Mouse (Mus musculus): Measurements from ENCODE around the gene Olfr812. TPM values are rescaled to one million over a fixed set of nuclear protein-coding genes. Genes with fewer than 3 reads are reported as not detected.

The Olfr812 gene
- polyA plus RNA-seq, 1 experiment from 2014 or later = not detected

Other genes starting within 250 kb of the Olfr812 start
- gene Olfr796, start 233.5 kb downstream of the Olfr812 start, polyA plus RNA-seq (2014; fragmentation: Nextera tagmentation; extraction: Ambion mirVana) = not detected in 2 replicates
- not detected in 2 replicates for gene Olfr798, start 218.2 kb downstream of the Olfr812 start, polyA plus RNA-seq (2014; fragmentation: Nextera tagmentation; extraction: Ambion mirVana)
- gene Olfr799, start 208.6 kb downstream of the Olfr812 start, polyA plus RNA-seq (2014; fragmentation: Nextera tagmentation; extraction: Ambion mirVana) = not detected in 2 replicates
- gene Olfr800, start 188.4 kb downstream of the Olfr812 start, polyA plus RNA-seq (2014; fragmentation: Nextera tagmentation; extraction: Ambion mirVana) = not detected in 2 replicates
- not detected in 2 replicates for gene Olfr801, start 172.2 kb downstream of the Olfr812 start, polyA plus RNA-seq (2014; fragmentation: Nextera tagmentation; extraction: Ambion mirVana)
- gene Olfr802, start 157.9 kb downstream of the Olfr812 start, polyA plus RNA-seq (2014; fragmentation: Nextera tagmentation; extraction: Ambion mirVana) = 0.07 TPM in 1 of 2 replicates, not detected in the other
- not detected in 2 replicates for gene Olfr803, start 151.8 kb downstream of the Olfr812 start, polyA plus RNA-seq (2014; fragmentation: Nextera tagmentation; extraction: Ambion mirVana)
- gene Olfr804, start 142.9 kb downstream of the Olfr812 start, polyA plus RNA-seq (2014; fragmentation: Nextera tagmentation; extraction: Ambion mirVana) = not detected in 2 replicates
- gene Olfr805, start 116.7 kb downstream of the Olfr812 start, polyA plus RNA-seq (2014; fragmentation: Nextera tagmentation; extraction: Ambion mirVana) = not detected in 2 replicates
- gene Olfr806, start 104.2 kb downstream of the Olfr812 start, polyA plus RNA-seq (2014; fragmentation: Nextera tagmentation; extraction: Ambion mirVana) = not detected in 2 replicates
- not detected in 2 replicates for gene Olfr807, start 88.3 kb downstream of the Olfr812 start, polyA plus RNA-seq (2014; fragmentation: Nextera tagmentation; extraction: Ambion mirVana)
- not detected in 2 replicates for gene Olfr808, start 80.6 kb downstream of the Olfr812 start, polyA plus RNA-seq (2014; fragmentation: Nextera tagmentation; extraction: Ambion mirVana)
- not detected in 2 replicates for gene Olfr809, start 71.5 kb downstream of the Olfr812 start, polyA plus RNA-seq (2014; fragmentation: Nextera tagmentation; extraction: Ambion mirVana)
- gene Olfr810, start 51.2 kb downstream of the Olfr812 start, polyA plus RNA-seq (2014; fragmentation: Nextera tagmentation; extraction: Ambion mirVana) = not detected in 2 replicates
- not detected in 2 replicates for gene Olfr811, start 41.7 kb downstream of the Olfr812 start, polyA plus RNA-seq (2014; fragmentation: Nextera tagmentation; extraction: Ambion mirVana)
- gene Olfr813, start 9.3 kb upstream of the Olfr812 start, polyA plus RNA-seq (2014; fragmentation: Nextera tagmentation; extraction: Ambion mirVana) = not detected in 2 replicates
- gene Olfr814, start 33.8 kb upstream of the Olfr812 start, polyA plus RNA-seq (2014; fragmentation: Nextera tagmentation; extraction: Ambion mirVana) = not detected in 2 replicates
- not detected in 2 replicates for gene Olfr815, start 59.8 kb upstream of the Olfr812 start, polyA plus RNA-seq (2014; fragmentation: Nextera tagmentation; extraction: Ambion mirVana)
- gene Olfr816, start 69.5 kb upstream of the Olfr812 start, polyA plus RNA-seq (2014; fragmentation: Nextera tagmentation; extraction: Ambion mirVana) = not detected in 2 replicates
- gene Olfr818, start 103.0 kb upstream of the Olfr812 start, polyA plus RNA-seq (2014; fragmentation: Nextera tagmentation; extraction: Ambion mirVana) = not detected in 2 replicates
- not detected in 2 replicates for gene Olfr819, start 121.2 kb upstream of the Olfr812 start, polyA plus RNA-seq (2014; fragmentation: Nextera tagmentation; extraction: Ambion mirVana)
- gene Olfr247, start 130.0 kb upstream of the Olfr812 start, polyA plus RNA-seq (2014; fragmentation: Nextera tagmentation; extraction: Ambion mirVana) = not detected in 2 replicates
- not detected in 2 replicates for gene Gm10310, start 139.0 kb upstream of the Olfr812 start, polyA plus RNA-seq (2014; fragmentation: Nextera tagmentation; extraction: Ambion mirVana)
- not detected in 2 replicates for gene Olfr820, start 166.5 kb upstream of the Olfr812 start, polyA plus RNA-seq (2014; fragmentation: Nextera tagmentation; extraction: Ambion mirVana)
- gene Olfr821, start 184.3 kb upstream of the Olfr812 start, polyA plus RNA-seq (2014; fragmentation: Nextera tagmentation; extraction: Ambion mirVana) = not detected in 2 replicates
- not detected in 2 replicates for gene Olfr822, start 225.1 kb upstream of the Olfr812 start, polyA plus RNA-seq (2014; fragmentation: Nextera tagmentation; extraction: Ambion mirVana)